Mouse (Mus musculus) left cerebral cortex, adult 8-10 months (tissue): ENCODE data around the gene Scgb3a1. TPM values are rescaled to one million over a fixed set of nuclear protein-coding genes. Genes with fewer than 3 reads are reported as not detected.

Experiments used
- total RNA-seq, 4 experiments: library from RNA; stranded (reverse); gene quantifications; 2 replicates each; pipeline ENCODE4 v1.2.4; 2022

The Scgb3a1 gene
- total RNA-seq, 4 experiments from 2014 or later: not detected

Other genes with a start within 250 kb of the Scgb3a1 start
- not detected for gene Olfr1389, start 240.5 kb upstream of the Scgb3a1 start, total RNA-seq
- under 1 TPM; 0.15 to 0.57 (median 0.26) TPM for gene Olfr1388, start 227.0 kb upstream of the Scgb3a1 start, total RNA-seq
- not detected for gene Olfr1387, start 208.3 kb upstream of the Scgb3a1 start, total RNA-seq
- not detected for gene Olfr1386, start 198.6 kb upstream of the Scgb3a1 start, total RNA-seq
- under 1 TPM in 1 of 4 experiments, not detected in 3; 0.11 TPM for gene Olfr1385, start 174.5 kb upstream of the Scgb3a1 start, total RNA-seq
- not detected for gene Olfr1384, start 156.9 kb upstream of the Scgb3a1 start, total RNA-seq
- gene Olfr1383, start 144.0 kb upstream of the Scgb3a1 start, total RNA-seq: not detected
- gene Olfr1382, start 135.4 kb upstream of the Scgb3a1 start, total RNA-seq: not detected
- gene Olfr1381, start 120.2 kb upstream of the Scgb3a1 start, total RNA-seq: not detected
- gene Olfr1380, start 106.7 kb upstream of the Scgb3a1 start, total RNA-seq: not detected
- gene Flt4, start 54.3 kb upstream of the Scgb3a1 start, total RNA-seq: 1 to 10 TPM; 2.5 to 3.0 (median 2.8) TPM
- gene Cnot6, start 49.1 kb downstream of the Scgb3a1 start, total RNA-seq: 10 to 100 TPM; 45.5 to 58.3 (median 52.1) TPM
- gene Gfpt2, start 130.6 kb downstream of the Scgb3a1 start, total RNA-seq: 1 to 10 TPM; 6.3 to 9.0 (median 7.9) TPM
- 100 to 1,000 TPM; 187 to 250 (median 223) TPM for gene Mapk9, start 183.1 kb downstream of the Scgb3a1 start, total RNA-seq
- 10 to 100 TPM; 30.9 to 37.4 (median 34.3) TPM for gene Rasgef1c, start 238.2 kb downstream of the Scgb3a1 start, total RNA-seq